Mouse (Mus musculus): ENCODE results near the gene Cdk5. TPM values are rescaled to one million over a fixed set of nuclear protein-coding genes. Genes with fewer than 3 reads are reported as not detected.
A peak's percentile ranks its signal among the peaks of the same experiment; 100 is the strongest.

Cdk5 gene
- polyA plus RNA-seq (2012; rRNA removed), result 40.6 and 52.3 TPM in 2 replicates

DNA sequence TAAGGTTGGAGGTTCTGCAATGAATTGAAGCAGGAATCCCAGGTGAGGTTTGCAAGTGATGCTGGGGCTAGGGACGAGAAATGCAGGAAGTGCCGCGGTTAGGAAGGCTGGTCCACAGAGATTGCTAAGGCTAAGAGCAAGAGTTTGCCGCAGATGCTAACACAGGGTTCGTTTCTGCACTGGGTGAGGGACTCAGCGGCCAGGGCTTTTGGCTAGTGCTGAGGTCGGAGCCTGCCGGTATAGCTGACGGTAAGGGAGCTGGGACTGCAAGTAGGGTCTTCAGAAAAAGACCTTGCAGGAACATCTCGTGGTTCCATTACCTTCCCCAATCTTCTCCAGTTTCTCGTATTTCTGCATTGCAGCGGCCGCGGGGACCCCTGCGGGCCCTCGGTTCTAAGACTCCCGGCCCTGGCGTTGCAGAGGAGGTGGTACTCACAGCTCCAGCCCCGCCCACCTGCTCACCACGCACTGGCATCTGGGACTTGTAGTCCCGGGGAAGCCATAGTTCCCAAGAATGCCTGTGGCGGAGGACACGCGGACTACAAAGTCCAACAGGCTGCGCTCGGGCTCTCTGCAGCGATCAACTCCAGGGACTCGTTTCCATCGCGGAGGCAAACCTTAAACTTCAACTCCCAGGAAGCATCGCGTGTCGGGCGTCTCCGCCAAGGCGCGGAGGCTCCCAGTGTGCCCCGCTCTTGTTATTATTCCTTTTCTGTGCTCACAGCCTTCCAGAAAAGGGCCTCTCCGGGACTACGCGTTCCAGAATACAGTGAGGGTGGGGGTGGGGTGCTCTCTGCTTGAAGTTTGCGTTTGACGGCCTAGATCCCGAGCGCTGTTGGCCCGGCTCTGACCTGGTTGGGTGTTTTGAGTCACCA is at the start of gene Cdk5, which contains the start of gene Slc4a2:
Gene Cdk5 (minus strand): TSS at position 402 of the 875 bp plus-strand sequence.
Gene Slc4a2 (plus strand): TSS at position 709 of the 875 bp plus-strand sequence.
- H3K27me3 ChIP-seq (ENCODE audit: control insufficient read depth, insufficient read depth, low read length), result no peaks in the 10 kb centered on the region
- TF ChIP-seq POLR2A (IDR thresholded peaks at IDR 0.05; ENCODE audit: control insufficient read depth, low read depth, low read length) (peak; percentile 56), CTCF (IDR thresholded peaks at IDR 0.05; ENCODE audit: control insufficient read depth, insufficient read depth, insufficient replicate concordance, low read depth, low read length) (no peak)
- no peaks in the 10 kb centered on the region for H3K36me3 ChIP-seq (ENCODE audit: control insufficient read depth, insufficient read depth, low read length)
- H3K27ac ChIP-seq (ENCODE audit: control insufficient read depth, insufficient read depth, low read depth, low read length), result peak within 1 kb of the TSS; percentile 95
- peaks cover 22% of the 10 kb centered on the region for H3K4me1 ChIP-seq (ENCODE audit: control insufficient read depth, insufficient read depth, low read length)
- H3K4me3 ChIP-seq (ENCODE audit: control insufficient read depth, low read depth, low read length), result peak within 1 kb of the TSS; percentile 92

DNA sequence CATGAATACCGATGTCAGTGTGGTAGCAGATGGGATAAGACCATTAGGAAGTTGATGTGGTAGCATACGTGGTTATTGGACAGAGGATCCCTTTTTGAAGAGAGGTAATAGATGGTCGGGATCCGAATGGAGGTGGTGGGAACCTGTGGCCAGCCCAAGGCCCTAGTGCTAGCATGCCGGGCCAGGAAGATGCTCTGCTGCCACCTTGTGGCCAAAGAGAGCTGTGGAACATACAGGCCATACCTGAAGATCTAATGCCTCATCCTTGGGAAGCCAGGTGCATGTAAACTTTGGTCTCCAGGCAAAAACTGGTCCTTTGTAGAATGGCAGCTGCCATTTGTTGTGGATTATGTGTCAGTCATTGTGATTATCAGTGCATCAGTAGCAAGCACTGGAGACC is 47.3 kb upstream of the Cdk5 start:
- Histone ChIP-seq H3K4me3 (ENCODE audit: control insufficient read depth, low read depth, low read length) (no peak overlapping the region), H3K27ac (ENCODE audit: control insufficient read depth, insufficient read depth, low read depth, low read length) (no peak overlapping the region), H3K4me1 (ENCODE audit: control insufficient read depth, insufficient read depth, low read length) (peaks cover 12% of the 10 kb centered on the region), H3K27me3 (ENCODE audit: control insufficient read depth, insufficient read depth, low read length) (no peaks in the 10 kb centered on the region), H3K36me3 (ENCODE audit: control insufficient read depth, insufficient read depth, low read length) (no peaks in the 10 kb centered on the region)
- TF ChIP-seq POLR2A (IDR thresholded peaks at IDR 0.05; ENCODE audit: control insufficient read depth, low read depth, low read length) (no peak), CTCF (IDR thresholded peaks at IDR 0.05; ENCODE audit: control insufficient read depth, insufficient read depth, insufficient replicate concordance, low read depth, low read length) (peak; percentile 85; the same call in 1 of the 2 replicates)

DNA sequence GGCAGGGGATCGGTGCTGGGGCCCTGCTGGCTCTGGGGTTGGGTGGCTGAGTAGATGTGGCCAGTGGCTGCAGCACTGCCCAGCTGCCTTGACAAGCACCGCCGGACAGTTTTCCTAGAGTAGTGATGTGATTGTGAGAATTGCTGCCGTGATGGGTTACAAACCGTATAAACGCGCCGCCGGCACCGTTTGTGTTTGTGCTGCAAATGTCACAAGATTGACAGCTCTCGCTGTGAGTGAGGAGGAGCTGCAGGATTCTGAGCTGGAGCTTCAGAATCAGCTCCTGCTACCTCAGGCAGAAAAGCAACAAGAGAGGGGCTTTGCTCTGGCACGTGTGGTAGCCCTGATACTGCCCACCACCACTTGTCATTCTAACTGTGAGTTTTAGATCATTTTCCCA is 43.4 kb upstream of the Cdk5 start:
- H3K36me3 ChIP-seq (ENCODE audit: control insufficient read depth, insufficient read depth, low read length), result no peaks in the 10 kb centered on the region
- no peak for TF ChIP-seq POLR2A (IDR thresholded peaks at IDR 0.05; ENCODE audit: control insufficient read depth, low read depth, low read length)
- TF ChIP-seq CTCF (IDR thresholded peaks at IDR 0.05; ENCODE audit: control insufficient read depth, insufficient read depth, insufficient replicate concordance, low read depth, low read length), result no peak
- H3K27me3 ChIP-seq (ENCODE audit: control insufficient read depth, insufficient read depth, low read length), result no peaks in the 10 kb centered on the region
- H3K27ac ChIP-seq (ENCODE audit: control insufficient read depth, insufficient read depth, low read depth, low read length), result no peak overlapping the region
- H3K4me3 ChIP-seq (ENCODE audit: control insufficient read depth, low read depth, low read length), result no peak overlapping the region
- H3K4me1 ChIP-seq (ENCODE audit: control insufficient read depth, insufficient read depth, low read length), result no peaks in the 10 kb centered on the region

DNA sequence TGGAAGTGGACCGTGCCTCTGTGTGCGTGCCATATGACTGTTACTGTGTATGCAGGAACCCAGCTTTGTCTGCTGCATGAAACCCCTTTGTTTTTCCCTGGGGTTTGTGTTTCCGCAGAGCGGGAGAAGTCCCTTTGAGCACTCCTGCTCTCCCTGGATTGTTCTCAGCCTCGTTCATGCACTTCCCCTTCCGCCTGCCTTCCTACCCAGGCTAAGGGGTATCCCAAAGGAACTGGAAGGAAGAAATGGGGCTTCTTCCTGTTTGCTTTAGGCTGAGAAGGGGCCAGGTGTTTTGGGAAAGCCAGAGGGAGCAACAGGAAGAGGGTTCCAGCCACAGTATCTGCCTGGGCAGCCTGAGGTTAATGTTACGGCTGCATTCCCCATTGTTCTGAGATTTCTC is 32.3 kb upstream of the Cdk5 start:
- Histone ChIP-seq H3K27ac (ENCODE audit: control insufficient read depth, insufficient read depth, low read depth, low read length) (no peak overlapping the region), H3K4me3 (ENCODE audit: control insufficient read depth, low read depth, low read length) (no peak overlapping the region), H3K4me1 (ENCODE audit: control insufficient read depth, insufficient read depth, low read length) (peaks cover 9% of the 10 kb centered on the region), H3K36me3 (ENCODE audit: control insufficient read depth, insufficient read depth, low read length) (no peaks in the 10 kb centered on the region), H3K27me3 (ENCODE audit: control insufficient read depth, insufficient read depth, low read length) (no peaks in the 10 kb centered on the region)
- TF ChIP-seq CTCF (IDR thresholded peaks at IDR 0.05; ENCODE audit: control insufficient read depth, insufficient read depth, insufficient replicate concordance, low read depth, low read length), result no peak
- no peak for TF ChIP-seq POLR2A (IDR thresholded peaks at IDR 0.05; ENCODE audit: control insufficient read depth, low read depth, low read length)

DNA sequence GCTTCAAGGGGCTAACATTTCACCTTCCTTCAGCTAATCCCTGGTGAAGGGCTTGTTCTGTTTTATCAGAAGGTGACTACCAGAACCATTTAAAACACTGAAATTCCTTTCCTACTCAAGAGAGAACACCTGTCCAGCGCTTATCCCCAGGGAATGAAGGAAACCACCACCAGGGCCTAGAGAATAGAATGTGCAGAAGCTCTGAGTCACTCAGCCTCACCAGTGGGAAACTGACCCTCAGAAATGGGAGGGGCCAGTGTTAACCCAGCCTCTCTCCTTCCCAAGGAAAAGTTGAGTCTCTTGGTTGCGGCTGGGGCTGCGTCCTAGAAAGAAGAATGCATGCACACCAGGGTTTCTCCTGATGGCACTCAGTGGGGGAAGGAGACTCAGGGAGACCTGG is 31.7 kb upstream of the Cdk5 start:
- Histone ChIP-seq H3K27ac (ENCODE audit: control insufficient read depth, insufficient read depth, low read depth, low read length) (no peak overlapping the region), H3K36me3 (ENCODE audit: control insufficient read depth, insufficient read depth, low read length) (no peaks in the 10 kb centered on the region), H3K27me3 (ENCODE audit: control insufficient read depth, insufficient read depth, low read length) (no peaks in the 10 kb centered on the region), H3K4me1 (ENCODE audit: control insufficient read depth, insufficient read depth, low read length) (peaks cover 9% of the 10 kb centered on the region), H3K4me3 (ENCODE audit: control insufficient read depth, low read depth, low read length) (no peak overlapping the region)
- no peak for TF ChIP-seq POLR2A (IDR thresholded peaks at IDR 0.05; ENCODE audit: control insufficient read depth, low read depth, low read length)
- no peak for TF ChIP-seq CTCF (IDR thresholded peaks at IDR 0.05; ENCODE audit: control insufficient read depth, insufficient read depth, insufficient replicate concordance, low read depth, low read length)

DNA sequence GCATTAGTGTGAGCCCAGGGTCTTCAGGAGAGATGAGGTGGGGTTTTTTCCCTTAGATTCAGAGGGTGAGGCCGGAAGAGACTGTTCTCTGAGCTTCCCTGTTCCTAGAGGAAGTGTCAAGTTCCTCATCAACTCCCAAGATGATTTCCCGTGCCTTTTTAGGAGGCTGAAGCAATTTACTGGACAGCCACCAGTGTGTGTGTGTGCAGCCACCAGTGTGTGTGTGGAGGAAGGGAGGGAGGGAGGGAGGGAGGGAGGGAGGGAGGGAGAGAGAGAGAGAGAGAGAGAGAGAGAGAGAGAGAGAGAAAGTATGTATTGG is 30.6 kb upstream of the Cdk5 start:
- Histone ChIP-seq H3K27ac (ENCODE audit: control insufficient read depth, insufficient read depth, low read depth, low read length) (no peak overlapping the region), H3K4me3 (ENCODE audit: control insufficient read depth, low read depth, low read length) (no peak overlapping the region), H3K4me1 (ENCODE audit: control insufficient read depth, insufficient read depth, low read length) (peaks cover 9% of the 10 kb centered on the region), H3K27me3 (ENCODE audit: control insufficient read depth, insufficient read depth, low read length) (no peaks in the 10 kb centered on the region), H3K36me3 (ENCODE audit: control insufficient read depth, insufficient read depth, low read length) (no peaks in the 10 kb centered on the region)
- TF ChIP-seq CTCF (IDR thresholded peaks at IDR 0.05; ENCODE audit: control insufficient read depth, insufficient read depth, insufficient replicate concordance, low read depth, low read length) (no peak), POLR2A (IDR thresholded peaks at IDR 0.05; ENCODE audit: control insufficient read depth, low read depth, low read length) (no peak)

DNA sequence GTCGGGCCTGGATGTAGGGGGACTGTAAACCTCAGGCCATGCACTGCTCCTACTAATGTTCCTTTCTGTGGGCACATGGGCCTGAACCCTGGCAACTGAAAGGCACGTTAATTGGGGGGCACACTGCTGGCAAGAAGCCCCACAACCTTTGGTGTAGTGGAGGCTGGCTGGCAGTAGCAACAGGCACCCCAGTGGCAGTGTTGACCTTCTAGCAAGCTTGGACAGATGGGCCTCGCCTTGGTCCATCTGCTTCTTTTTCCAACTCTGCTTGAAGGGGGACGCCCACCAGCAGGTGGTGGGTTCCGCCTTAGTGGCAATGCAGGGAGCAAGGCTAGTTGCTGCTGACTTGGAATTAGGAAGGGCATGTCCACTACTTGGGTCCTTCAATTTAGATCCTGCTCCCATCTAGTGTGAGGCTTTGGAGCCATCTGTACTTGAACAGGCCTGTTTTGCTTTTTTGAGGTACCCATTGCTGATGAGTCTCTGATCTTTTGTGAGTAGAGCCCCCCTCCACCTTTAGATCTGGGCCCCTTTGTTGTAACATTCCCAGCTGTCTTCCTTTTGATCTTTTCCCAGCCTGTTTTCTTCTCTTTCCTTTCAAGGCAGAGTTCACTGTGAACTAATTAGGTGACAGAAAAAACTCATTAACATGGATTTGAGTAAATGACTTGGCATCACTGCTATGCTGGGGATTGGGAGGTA is 30.1 kb upstream of the Cdk5 start:
- no peak for TF ChIP-seq POLR2A (IDR thresholded peaks at IDR 0.05; ENCODE audit: control insufficient read depth, low read depth, low read length)
- TF ChIP-seq CTCF (IDR thresholded peaks at IDR 0.05; ENCODE audit: control insufficient read depth, insufficient read depth, insufficient replicate concordance, low read depth, low read length), result no peak
- Histone ChIP-seq H3K27me3 (ENCODE audit: control insufficient read depth, insufficient read depth, low read length) (no peaks in the 10 kb centered on the region), H3K4me3 (ENCODE audit: control insufficient read depth, low read depth, low read length) (no peak overlapping the region), H3K27ac (ENCODE audit: control insufficient read depth, insufficient read depth, low read depth, low read length) (no peak overlapping the region), H3K4me1 (ENCODE audit: control insufficient read depth, insufficient read depth, low read length) (peaks cover 9% of the 10 kb centered on the region), H3K36me3 (ENCODE audit: control insufficient read depth, insufficient read depth, low read length) (no peaks in the 10 kb centered on the region)

All from testis, adult 2 months (tissue).